Mouse (Mus musculus) liver, postnatal 0 days (tissue): ENCODE measurements around the gene Slc30a10.

Experiments used
- CTCF ChIP-seq: sonication (generic); IDR thresholded peaks from 2 replicates; pipeline ENCODE4 v1.5.1; 2016; ENCODE audit warnings: antibody characterized with exemption, low read depth
- EP300 ChIP-seq: IDR thresholded peaks from 2 replicates; pipeline ENCODE4 v1.6.1; 2016; ENCODE audit warnings: antibody characterized with exemption, low read depth, mild to moderate bottlenecking

- TF ChIP-seq CTCF (peak; percentile 31), EP300 (no peak)
Observed at GRCm38 (mm10) chr1:185438841-185439580, 15.6 kb upstream of the Slc30a10 start.
